Mouse (Mus musculus) CH12F3 (cell line): ENCODE data around the gene A4gnt.
"Not testable (repeated sequence)": the region's sequence is repeated elsewhere in the genome, so short reads cannot be mapped to it uniquely, and the experiment has no call there.

Source experiments
- in situ Hi-C: fragments of 300-500 bp; cut with MboI; formaldehyde crosslinking; loops from 2 replicates; pipeline ENCODE4 v1.14.3; 2020; ENCODE audit warnings: low sequenced_read_pairs

The A4gnt gene

GRCm38 (mm10) chr9:99612202-99612601, at the start of gene A4gnt:
A4gnt (plus strand) TSS chr9:99612502.
- in situ Hi-C loops: no loop called here

- in situ Hi-C loops: no loop called here
Measured at GRCm38 (mm10) chr9:99563714-99564113, 48.6 kb upstream of the A4gnt start.

- in situ Hi-C loops: no loop called here
Measured at GRCm38 (mm10) chr9:99568023-99568346, 44.3 kb upstream of the A4gnt start.

GRCm38 (mm10) chr9:99568347-99569070, 43.8 kb upstream of the A4gnt start, which contains the start of gene Armc8:
Armc8 (minus strand) TSS chr9:99568899.
- in situ Hi-C loops: no loop called here

- in situ Hi-C loops: no loop called here
Measured at GRCm38 (mm10) chr9:99569071-99569397, 43.3 kb upstream of the A4gnt start.

- in situ Hi-C loops: loop anchor here (10.0 kb wide), 1 partner anchor 111 kb away; no protein-coding TSS in a partner anchor
Measured at GRCm38 (mm10) chr9:99575677-99576480, 36.4 kb upstream of the A4gnt start, which contains the start of gene Dbr1. Dbr1 (plus strand) TSS chr9:99575799.

- in situ Hi-C loops: no loop called here
Measured at GRCm38 (mm10) chr9:99580655-99581054, 31.6 kb upstream of the A4gnt start.

GRCm38 (mm10) chr9:99587505-99588202, 24.6 kb upstream of the A4gnt start:
- in situ Hi-C loops: no loop called here

GRCm38 (mm10) chr9:99591144-99591543, 21.2 kb upstream of the A4gnt start:
- in situ Hi-C loops: no loop called here

- in situ Hi-C loops: not testable (repeated sequence)
Measured at GRCm38 (mm10) chr9:99599127-99599526, 13.2 kb upstream of the A4gnt start.

- in situ Hi-C loops: no loop called here
Measured at GRCm38 (mm10) chr9:99603566-99603965, 8.7 kb upstream of the A4gnt start.

GRCm38 (mm10) chr9:99619688-99620087, 7.4 kb downstream of the A4gnt start:
- in situ Hi-C loops: no loop called here

GRCm38 (mm10) chr9:99620196-99620595, 7.9 kb downstream of the A4gnt start:
- in situ Hi-C loops: no loop called here

GRCm38 (mm10) chr9:99622034-99622433, 9.7 kb downstream of the A4gnt start:
- in situ Hi-C loops: no loop called here

GRCm38 (mm10) chr9:99622966-99623365, 10.7 kb downstream of the A4gnt start:
- in situ Hi-C loops: no loop called here

- in situ Hi-C loops: no loop called here
Measured at GRCm38 (mm10) chr9:99624117-99624516, 11.8 kb downstream of the A4gnt start.

GRCm38 (mm10) chr9:99628581-99628980, 16.3 kb downstream of the A4gnt start:
- in situ Hi-C loops: no loop called here

- in situ Hi-C loops: no loop called here
Measured at GRCm38 (mm10) chr9:99629281-99630011, 17.1 kb downstream of the A4gnt start, which contains the start of gene Dzip1l. Dzip1l (plus strand) TSS chr9:99629496.

GRCm38 (mm10) chr9:99630071-99630470, 17.8 kb downstream of the A4gnt start:
- in situ Hi-C loops: no loop called here

- in situ Hi-C loops: no loop called here
Measured at GRCm38 (mm10) chr9:99630528-99631125, 18.3 kb downstream of the A4gnt start.
